Mouse (Mus musculus) intestine, embryonic 15.5 days (tissue): Measurements from ENCODE around the gene Prim1. TPM values are rescaled to one million over a fixed set of nuclear protein-coding genes. Genes with fewer than 3 reads are reported as not detected.

Experiments used
- ATAC-seq: fragments of 200-750 bp; cut with Nextera tagmentation; 2 replicates; pipeline ENCODE4 v1.8.0; 2017; ENCODE audit warnings: moderate TSS enrichment, moderate library complexity
- H3K27ac ChIP-seq: fragments of 300-500 bp; sonication (generic); 2 replicates; pipeline ENCODE4 v1.5.1; 2015; ENCODE audit warnings: mild to moderate bottlenecking, inconsistent platforms
- H3K27me3 ChIP-seq: fragments of 300-500 bp; sonication (generic); replicated peaks from 2 replicates; pipeline ENCODE4 v1.6.1; 2015; ENCODE audit warnings: inconsistent platforms
- H3K36me3 ChIP-seq: fragments of 300-500 bp; sonication (generic); 2 replicates; pipeline ENCODE4 v1.6.1; 2015; ENCODE audit warnings: inconsistent platforms
- H3K4me1 ChIP-seq: fragments of 300-500 bp; sonication (generic); replicated peaks from 2 replicates; pipeline ENCODE4 v1.6.1; 2015; ENCODE audit warnings: inconsistent platforms
- H3K4me2 ChIP-seq: fragments of 300-500 bp; sonication (generic); replicated peaks from 2 replicates; pipeline ENCODE4 v1.6.1; 2015; ENCODE audit warnings: mild to moderate bottlenecking, inconsistent platforms
- H3K4me3 ChIP-seq: fragments of 300-500 bp; sonication (generic); replicated peaks from 2 replicates; pipeline ENCODE4 v1.5.1; 2015; ENCODE audit warnings: inconsistent platforms
- H3K9ac ChIP-seq: fragments of 300-500 bp; sonication (generic); 2 replicates; pipeline ENCODE4 v1.6.1; 2015; ENCODE audit warnings: inconsistent platforms
- H3K9me3 ChIP-seq: fragments of 300-500 bp; sonication (generic); 2 replicates; pipeline ENCODE4 v1.6.1; 2016; ENCODE audit warnings: inconsistent platforms
- WGBS: fragments of 180-500 bp; shearing (Covaris S2); methylation state at CpG from one replicate; pipeline ENCODE4 v1.1.7; 2015; 5-methylcytosine and 5-hydroxymethylcytosine counted together
- polyA plus RNA-seq: library from polyadenylated mRNA; unstranded; fragments of >200 nt; fragmentation: Nextera tagmentation; extraction: Ambion mirVana; gene quantifications from 2 replicates; pipeline ENCODE4 v1.2.1, GENCODE M21; 2015

Prim1 gene
- polyA plus RNA-seq: 67.9 and 73.0 TPM in 2 replicates

DNA sequence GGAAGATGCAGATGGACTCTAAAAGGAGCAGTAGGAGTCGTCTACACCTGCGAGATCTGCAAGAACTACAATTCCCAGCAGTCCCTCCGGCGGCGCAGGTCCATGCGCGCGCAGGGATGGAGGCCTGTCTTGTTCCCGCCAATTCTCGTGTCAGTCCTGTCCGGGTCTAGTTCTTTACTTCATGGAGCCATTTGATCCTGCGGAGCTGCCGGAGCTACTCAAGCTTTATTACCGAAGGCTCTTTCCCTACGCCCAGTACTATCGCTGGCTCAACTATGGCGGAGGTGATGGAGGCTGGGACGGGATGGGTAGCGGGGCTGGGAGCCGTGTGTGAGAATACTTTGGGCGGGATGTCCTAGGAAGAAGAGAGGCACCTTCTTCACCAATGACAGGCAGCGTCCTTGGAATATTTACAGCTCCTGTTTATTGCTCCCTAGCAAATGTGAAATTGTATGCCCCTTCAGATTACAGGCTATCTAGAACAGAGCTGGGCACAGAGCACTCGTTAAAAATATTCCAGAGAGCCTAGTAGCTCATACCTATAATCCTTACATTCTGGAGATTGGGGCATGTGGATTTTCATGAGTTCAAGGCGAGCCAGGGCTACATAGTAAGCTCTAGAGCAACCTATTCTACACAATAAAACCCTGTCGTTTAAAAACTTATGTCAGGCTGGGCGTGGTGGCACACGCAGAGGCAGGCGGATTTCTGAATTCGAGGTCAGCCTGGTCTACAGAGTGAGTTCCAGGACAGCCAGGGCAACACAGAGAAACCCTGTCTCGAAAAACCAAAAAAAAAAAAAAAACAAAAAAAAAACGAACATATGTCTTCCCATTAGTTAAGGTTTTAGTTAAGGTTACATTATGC lies at the start of gene Prim1:
Prim1 (plus strand) TSS at position 101 of the 867 bp plus-strand sequence.
- 5% methylated on average over 31 of the region's 31 CpGs for WGBS
- peak within 1 kb of the TSS; percentile 62 for H3K4me3 ChIP-seq
- peak within 1 kb of the TSS; percentile 79 for H3K27ac ChIP-seq
- 0 out of 2 replicates have a peak, but pooled peaks cover 2% of the 10 kb centered on the region for H3K4me1 ChIP-seq
- peak; percentile 98 for ATAC-seq
- peak within 1 kb of the TSS; percentile 71 for H3K4me2 ChIP-seq
- H3K9ac ChIP-seq: peak within 1 kb of the TSS; percentile 56
- H3K27me3 ChIP-seq: no peaks in the 10 kb centered on the region
- peaks cover 11% of the 10 kb centered on the region for H3K36me3 ChIP-seq
- no peaks in the 10 kb centered on the region for H3K9me3 ChIP-seq

- no peak overlapping the region for H3K4me2 ChIP-seq
- ATAC-seq: no peak
These were observed 48.5 kb upstream of the Prim1 start for GRCm38 (mm10) chr10:127966506-127966905.

DNA sequence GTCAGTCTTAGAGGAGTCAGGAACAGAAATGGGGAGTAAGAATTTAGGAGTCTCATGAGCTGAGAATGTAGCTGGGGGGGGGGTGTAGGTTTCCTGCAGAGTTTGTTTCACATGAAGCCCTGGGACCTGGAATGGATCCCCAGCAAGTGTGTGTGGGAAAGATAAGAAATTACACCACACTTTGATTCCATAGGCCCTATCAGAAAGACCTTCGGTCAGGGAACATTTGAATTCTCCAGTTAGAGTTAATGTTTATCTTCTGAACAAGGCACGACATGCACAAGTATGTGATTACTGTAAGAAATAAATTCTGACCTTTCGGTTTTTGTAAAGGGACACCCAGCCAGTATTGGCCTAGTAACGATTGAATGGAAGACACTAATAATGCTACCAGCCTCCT lies 45.1 kb upstream of the Prim1 start:
- 46% methylated on average over 4 of the region's 4 CpGs for WGBS

More at GRCm38 (mm10) chr10:127966506-127966905, 48.5 kb upstream of the Prim1 start:
- Histone ChIP-seq H3K36me3 (no peaks in the 10 kb centered on the region), H3K4me1 (0 out of 2 replicates have a peak, but pooled peaks cover 3% of the 10 kb centered on the region), H3K27me3 (no peaks in the 10 kb centered on the region), H3K9me3 (no peaks in the 10 kb centered on the region), H3K27ac (no peak overlapping the region), H3K9ac (no peak overlapping the region), H3K4me3 (no peak overlapping the region)
- 76% methylated on average over 6 of the region's 6 CpGs for WGBS

GRCm38 (mm10) chr10:127970359-127970831 lies 44.6 kb upstream of the Prim1 start:
- ATAC-seq: peak; percentile 58
- 40% methylated on average over 3 of the region's 3 CpGs for WGBS
- H3K9ac ChIP-seq: no peak overlapping the region
- H3K36me3 ChIP-seq: no peaks in the 10 kb centered on the region
- no peaks in the 10 kb centered on the region for H3K9me3 ChIP-seq
- H3K4me1 ChIP-seq: 0 out of 2 replicates have a peak, but pooled peaks cover 3% of the 10 kb centered on the region
- 0 out of 2 replicates have a peak overlapping the region, but pooled peaks have one; percentile 7 for H3K4me2 ChIP-seq
- H3K27ac ChIP-seq: peak overlapping the region; percentile 74
- H3K27me3 ChIP-seq: no peaks in the 10 kb centered on the region
- H3K4me3 ChIP-seq: no peak overlapping the region

More for the DNA sequence above, 45.1 kb upstream of the Prim1 start:
- H3K9me3 ChIP-seq: no peaks in the 10 kb centered on the region
- H3K4me2 ChIP-seq: 0 out of 2 replicates have a peak overlapping the region, but pooled peaks have one; percentile 7
- peak; percentile 93 for ATAC-seq
- peak overlapping the region; percentile 74 for H3K27ac ChIP-seq
- H3K27me3 ChIP-seq: no peaks in the 10 kb centered on the region
- no peaks in the 10 kb centered on the region for H3K36me3 ChIP-seq
- 0 out of 2 replicates have a peak, but pooled peaks cover 3% of the 10 kb centered on the region for H3K4me1 ChIP-seq
- no peak overlapping the region for H3K9ac ChIP-seq
- H3K4me3 ChIP-seq: no peak overlapping the region

- H3K4me1 ChIP-seq: 0 out of 2 replicates have a peak, but pooled peaks cover 3% of the 10 kb centered on the region
- H3K36me3 ChIP-seq: no peaks in the 10 kb centered on the region
- H3K9me3 ChIP-seq: no peaks in the 10 kb centered on the region
- H3K4me3 ChIP-seq: no peak overlapping the region
- no peak for ATAC-seq
- H3K27ac ChIP-seq: no peak overlapping the region
- no peaks in the 10 kb centered on the region for H3K27me3 ChIP-seq
- WGBS: 59% methylated on average over 3 of the region's 3 CpGs
- H3K4me2 ChIP-seq: no peak overlapping the region
- H3K9ac ChIP-seq: no peak overlapping the region
These were observed 43.8 kb upstream of the Prim1 start for GRCm38 (mm10) chr10:127971135-127971534.

GRCm38 (mm10) chr10:127974062-127974461 lies 40.9 kb upstream of the Prim1 start:
- no peak overlapping the region for H3K9ac ChIP-seq
- 0 out of 2 replicates have a peak, but pooled peaks cover 3% of the 10 kb centered on the region for H3K4me1 ChIP-seq
- H3K9me3 ChIP-seq: no peaks in the 10 kb centered on the region
- no peak overlapping the region for H3K4me3 ChIP-seq
- no peak for ATAC-seq
- no peaks in the 10 kb centered on the region for H3K27me3 ChIP-seq
- no peak overlapping the region for H3K4me2 ChIP-seq
- no peaks in the 10 kb centered on the region for H3K36me3 ChIP-seq
- no peak overlapping the region for H3K27ac ChIP-seq
- 87% methylated on average over 3 of the region's 3 CpGs for WGBS

- WGBS: 38% methylated on average over 1 of the region's 1 CpGs
- H3K4me2 ChIP-seq: no peak overlapping the region
- no peak overlapping the region for H3K9ac ChIP-seq
- no peaks in the 10 kb centered on the region for H3K27me3 ChIP-seq
- H3K27ac ChIP-seq: no peak overlapping the region
- ATAC-seq: no peak
- H3K36me3 ChIP-seq: no peaks in the 10 kb centered on the region
- no peaks in the 10 kb centered on the region for H3K9me3 ChIP-seq
- no peak overlapping the region for H3K4me3 ChIP-seq
- 0 out of 2 replicates have a peak, but pooled peaks cover under 1% of the 10 kb centered on the region for H3K4me1 ChIP-seq
These were observed 39.5 kb upstream of the Prim1 start for GRCm38 (mm10) chr10:127975503-127975902.

DNA sequence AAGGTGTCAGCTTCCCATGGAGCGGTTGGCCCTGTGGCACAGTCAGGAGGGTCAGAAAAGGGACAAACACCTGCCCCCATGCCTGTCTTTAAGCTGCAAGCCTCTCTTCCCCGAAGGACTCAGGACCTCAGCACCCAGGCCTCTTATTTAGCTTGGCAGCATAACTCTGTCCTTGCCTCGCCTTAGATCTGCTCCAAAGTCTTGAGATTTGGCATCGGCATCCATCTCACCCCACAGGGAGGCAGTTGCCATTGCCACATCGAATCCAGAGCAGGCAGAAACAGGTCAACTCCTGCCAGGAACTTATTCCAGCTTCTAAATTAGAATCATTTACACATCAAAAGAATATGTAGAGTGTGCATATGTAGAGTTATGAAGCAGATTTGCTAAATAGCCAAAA lies 30.3 kb upstream of the Prim1 start:
- no peak overlapping the region for H3K4me2 ChIP-seq
- no peak for ATAC-seq
- H3K27ac ChIP-seq: no peak overlapping the region
- H3K27me3 ChIP-seq: no peaks in the 10 kb centered on the region
- 80% methylated on average over 5 of the region's 5 CpGs for WGBS
- no peak overlapping the region for H3K9ac ChIP-seq
- H3K36me3 ChIP-seq: no peaks in the 10 kb centered on the region
- no peaks in the 10 kb centered on the region for H3K4me1 ChIP-seq
- H3K9me3 ChIP-seq: no peaks in the 10 kb centered on the region
- H3K4me3 ChIP-seq: no peak overlapping the region

DNA sequence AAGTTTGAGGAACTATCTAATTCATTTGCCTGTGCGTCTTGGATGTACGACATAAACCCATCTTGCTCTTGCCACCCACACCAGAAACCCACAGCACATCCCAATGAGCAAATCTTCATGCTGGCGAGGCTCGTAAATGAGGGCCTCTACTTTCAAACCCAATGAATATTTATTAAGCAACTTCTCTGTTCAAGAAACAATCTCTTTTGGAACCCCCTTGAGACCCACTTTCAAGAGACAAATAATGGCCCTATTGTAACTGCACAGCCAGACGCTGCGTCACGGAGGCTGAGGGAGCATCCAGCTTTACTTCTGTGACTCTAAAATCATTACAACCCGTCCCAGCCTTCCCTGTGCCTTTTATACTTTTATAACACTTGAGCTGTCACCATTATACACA lies 29.4 kb upstream of the Prim1 start:
- no peak overlapping the region for H3K4me2 ChIP-seq
- no peaks in the 10 kb centered on the region for H3K4me1 ChIP-seq
- no peaks in the 10 kb centered on the region for H3K27me3 ChIP-seq
- H3K9ac ChIP-seq: no peak overlapping the region
- H3K9me3 ChIP-seq: no peaks in the 10 kb centered on the region
- WGBS: 76% methylated on average over 8 of the region's 8 CpGs
- no peaks in the 10 kb centered on the region for H3K36me3 ChIP-seq
- no peak overlapping the region for H3K4me3 ChIP-seq
- no peak for ATAC-seq
- no peak overlapping the region for H3K27ac ChIP-seq

GRCm38 (mm10) chr10:127996690-127997089 lies 18.3 kb upstream of the Prim1 start:
- Histone ChIP-seq H3K4me1 (no peaks in the 10 kb centered on the region), H3K27ac (peak overlapping the region; percentile 3; the same call in 1 of the 2 replicates), H3K4me3 (no peak overlapping the region), H3K27me3 (no peaks in the 10 kb centered on the region), H3K4me2 (no peak overlapping the region), H3K36me3 (no peaks in the 10 kb centered on the region), H3K9ac (no peak overlapping the region), H3K9me3 (no peaks in the 10 kb centered on the region)
- WGBS: 85% methylated on average over 3 of the region's 3 CpGs
- peak; percentile 93 for ATAC-seq

DNA sequence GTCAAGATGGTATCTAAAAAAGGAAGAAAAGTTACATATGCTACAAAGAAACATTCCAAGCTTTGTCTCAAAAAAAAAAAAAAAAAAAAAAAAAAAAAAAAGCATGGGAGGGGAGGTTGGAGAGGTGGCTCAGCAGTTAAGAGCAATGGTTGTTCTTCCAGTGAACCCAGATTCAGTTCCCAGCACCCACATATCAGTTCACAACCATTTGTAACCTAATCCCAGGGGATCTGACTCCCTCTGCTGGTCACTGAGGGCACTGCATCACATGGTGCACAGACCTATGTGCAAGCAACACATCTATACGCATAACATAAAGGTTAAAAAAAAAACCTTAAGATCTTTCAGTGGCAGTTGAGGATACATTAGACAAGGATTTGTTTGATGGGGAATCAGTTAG lies 16.7 kb upstream of the Prim1 start:
- H3K27ac ChIP-seq: no peak overlapping the region
- H3K4me2 ChIP-seq: no peak overlapping the region
- no peaks in the 10 kb centered on the region for H3K36me3 ChIP-seq
- no peaks in the 10 kb centered on the region for H3K27me3 ChIP-seq
- no peaks in the 10 kb centered on the region for H3K9me3 ChIP-seq
- no peak for ATAC-seq
- H3K9ac ChIP-seq: no peak overlapping the region
- H3K4me1 ChIP-seq: no peaks in the 10 kb centered on the region
- no peak overlapping the region for H3K4me3 ChIP-seq
- 100% methylated on average over 1 of the region's 1 CpGs for WGBS

DNA sequence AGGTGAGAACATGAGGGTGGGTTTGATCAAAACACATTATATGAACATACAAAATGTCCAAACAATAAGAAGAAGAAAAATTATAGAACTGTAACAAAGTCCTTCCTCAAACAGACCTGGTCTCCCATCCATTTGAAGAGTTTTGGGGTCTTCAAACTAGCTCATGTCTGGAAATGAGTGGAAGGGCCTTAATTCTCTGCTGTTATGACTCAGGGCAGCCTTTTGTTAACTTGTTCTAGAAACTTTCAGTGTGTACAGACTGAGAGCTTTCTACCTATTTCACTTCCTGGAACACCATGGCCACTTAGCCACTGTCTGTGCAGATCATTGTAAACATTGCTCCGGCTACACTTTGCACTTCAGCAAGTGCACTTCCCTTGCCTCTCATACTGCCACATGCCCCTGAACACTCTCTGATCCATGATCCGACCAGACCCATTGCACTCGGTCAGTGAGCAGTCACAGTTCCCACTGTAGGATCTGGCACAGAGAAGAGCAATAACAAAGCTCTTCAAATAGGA lies 11.6 kb upstream of the Prim1 start:
- no peaks in the 10 kb centered on the region for H3K9me3 ChIP-seq
- no peak overlapping the region for H3K9ac ChIP-seq
- no peaks in the 10 kb centered on the region for H3K27me3 ChIP-seq
- 47% methylated on average over 3 of the region's 3 CpGs for WGBS
- no peaks in the 10 kb centered on the region for H3K36me3 ChIP-seq
- H3K4me2 ChIP-seq: no peak overlapping the region
- no peak for ATAC-seq
- no peak overlapping the region for H3K4me3 ChIP-seq
- H3K27ac ChIP-seq: no peak overlapping the region
- H3K4me1 ChIP-seq: 0 out of 2 replicates have a peak, but pooled peaks cover 3% of the 10 kb centered on the region
